Mouse (Mus musculus) bone marrow, adult 2 months (tissue): ENCODE results near the gene Zfhx2.

Experiments used
- CTCF ChIP-seq: fragments of 200-500 bp; IDR thresholded peaks from 2 replicates; pipeline ENCODE4 v1.5.1; 2011; ENCODE audit warnings: low read length, control low read depth; ENCODE audit not compliant: control insufficient read depth, insufficient read depth
- POLR2A ChIP-seq: fragments of 200-500 bp; IDR thresholded peaks from 2 replicates; pipeline ENCODE4 v1.6.1; 2011; ENCODE audit warnings: low read depth, mild to moderate bottlenecking, control low read depth, low read length, borderline replicate concordance; ENCODE audit not compliant: control insufficient read depth

GRCm38 (mm10) chr14:55119421-55120134, 27.5 kb upstream of the Zfhx2 start:
- TF ChIP-seq CTCF: peak; percentile 59
- TF ChIP-seq POLR2A: no peak
